Mouse (Mus musculus): ENCODE measurements around the gene Naa10. TPM values are rescaled to one million over a fixed set of nuclear protein-coding genes. Genes with fewer than 3 reads are reported as not detected.

Naa10 gene
- polyA plus RNA-seq, 1 experiment from 2014 or later, result 138 TPM

DNA sequence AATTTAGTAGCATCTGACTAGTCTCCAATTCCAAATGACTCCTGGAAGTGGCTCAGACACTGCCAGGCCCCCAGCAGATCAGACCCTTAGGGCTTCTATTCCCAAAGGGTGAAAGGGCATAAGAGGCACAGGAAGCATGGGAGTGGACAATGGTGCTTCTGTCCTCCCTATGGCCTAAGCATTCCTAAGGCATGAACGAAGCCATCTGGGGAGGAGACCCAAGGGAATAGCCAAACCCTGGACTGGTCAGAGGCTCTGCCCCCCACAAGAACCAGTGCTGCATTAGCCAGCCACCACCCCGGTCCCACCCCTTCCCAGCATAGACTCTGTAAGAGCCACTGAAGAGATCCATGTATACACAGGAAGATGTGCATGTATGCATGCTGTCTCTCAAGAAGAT, 45.9 kb downstream of the Naa10 start:
- Histone ChIP-seq H3K9me3 (no peaks in the 10 kb centered on the region), H3K9ac (no peak overlapping the region), H3K4me3 (no peak overlapping the region), H3K27ac (no peak overlapping the region), H3K4me2 (no peak overlapping the region), H3K4me1 (no peaks in the 10 kb centered on the region), H3K27me3 (peaks cover 13% of the 10 kb centered on the region; the same call in 1 of the 2 replicates), H3K36me3 (no peaks in the 10 kb centered on the region)
- no peak for ATAC-seq (ENCODE audit: borderline replicate concordance, extremely low read depth, low FRiP score, low TSS enrichment)
- 62% methylated on average over 2 of the region's 2 CpGs for WGBS

DNA sequence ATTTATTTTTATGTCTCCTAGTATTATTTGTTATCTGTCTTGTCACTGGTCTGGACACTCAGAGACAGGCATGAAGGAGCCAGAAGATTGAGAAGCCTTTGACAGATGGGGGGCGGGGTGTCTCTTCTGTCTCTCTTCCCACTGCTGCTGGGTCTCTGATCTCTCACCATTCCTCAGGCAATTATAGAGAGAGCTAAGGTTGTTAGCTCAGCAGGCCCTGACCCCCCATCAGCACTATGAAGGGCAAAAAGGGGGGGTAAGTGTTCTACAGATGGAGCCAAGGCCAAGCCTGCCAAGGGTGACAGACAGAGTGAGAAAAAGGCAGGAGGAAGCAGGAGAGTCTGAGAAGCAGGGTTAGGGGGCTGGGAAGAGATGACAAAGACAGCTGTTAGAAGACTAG, 49.8 kb downstream of the Naa10 start:
- 28% methylated on average over 1 of the region's 1 CpGs for WGBS
- Histone ChIP-seq H3K9ac (no peak overlapping the region), H3K4me2 (no peak overlapping the region), H3K36me3 (no peaks in the 10 kb centered on the region), H3K4me1 (no peaks in the 10 kb centered on the region), H3K27ac (no peak overlapping the region), H3K9me3 (no peaks in the 10 kb centered on the region), H3K4me3 (no peak overlapping the region), H3K27me3 (no peaks in the 10 kb centered on the region)
- no peak for ATAC-seq (ENCODE audit: borderline replicate concordance, extremely low read depth, low FRiP score, low TSS enrichment)

GRCm38 (mm10) chrX:73871474-73871873, 50.3 kb downstream of the Naa10 start:
- Histone ChIP-seq H3K9ac (no peak overlapping the region), H3K4me2 (no peak overlapping the region), H3K4me3 (no peak overlapping the region), H3K27ac (no peak overlapping the region), H3K36me3 (no peaks in the 10 kb centered on the region), H3K9me3 (no peaks in the 10 kb centered on the region), H3K27me3 (no peaks in the 10 kb centered on the region), H3K4me1 (no peaks in the 10 kb centered on the region)
- ATAC-seq (ENCODE audit: borderline replicate concordance, extremely low read depth, low FRiP score, low TSS enrichment), result no peak

- WGBS, result 16% methylated on average over 5 of the region's 5 CpGs
- Histone ChIP-seq H3K27ac (no peak overlapping the region), H3K4me1 (no peaks in the 10 kb centered on the region), H3K27me3 (no peaks in the 10 kb centered on the region), H3K4me3 (no peak overlapping the region), H3K4me2 (no peak overlapping the region), H3K36me3 (no peaks in the 10 kb centered on the region), H3K9ac (no peak overlapping the region), H3K9me3 (no peaks in the 10 kb centered on the region)
- ATAC-seq (ENCODE audit: borderline replicate concordance, extremely low read depth, low FRiP score, low TSS enrichment), result no peak
These were observed 52.4 kb downstream of the Naa10 start for GRCm38 (mm10) chrX:73869334-73869733.

DNA sequence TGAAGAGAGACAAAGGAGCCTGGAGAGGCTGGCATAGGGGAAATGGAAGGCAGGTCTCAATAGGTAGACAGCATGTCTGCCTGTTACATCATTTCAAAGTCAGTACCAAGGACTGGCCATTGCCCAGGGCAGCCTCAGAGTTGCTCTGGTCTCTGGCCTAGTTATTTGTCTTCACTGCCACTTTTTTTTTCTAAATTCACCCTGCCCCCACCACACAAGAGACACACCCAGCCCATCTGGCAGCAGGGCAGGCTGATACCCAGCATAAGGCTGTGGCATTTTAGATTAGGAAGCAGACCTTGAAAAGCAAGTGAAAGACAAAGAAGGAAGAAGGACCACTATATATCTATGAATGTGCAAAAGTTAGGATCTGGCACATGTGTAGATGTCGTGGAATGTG, 53.9 kb downstream of the Naa10 start:
- WGBS, result 47% methylated on average over 1 of the region's 1 CpGs
- H3K9me3 ChIP-seq, result no peaks in the 10 kb centered on the region
- no peaks in the 10 kb centered on the region for H3K27me3 ChIP-seq
- H3K4me1 ChIP-seq, result no peaks in the 10 kb centered on the region
- no peaks in the 10 kb centered on the region for H3K36me3 ChIP-seq
- no peak overlapping the region for H3K9ac ChIP-seq
- no peak overlapping the region for H3K4me3 ChIP-seq
- no peak for ATAC-seq (ENCODE audit: borderline replicate concordance, extremely low read depth, low FRiP score, low TSS enrichment)
- no peak overlapping the region for H3K27ac ChIP-seq
- H3K4me2 ChIP-seq, result no peak overlapping the region

DNA sequence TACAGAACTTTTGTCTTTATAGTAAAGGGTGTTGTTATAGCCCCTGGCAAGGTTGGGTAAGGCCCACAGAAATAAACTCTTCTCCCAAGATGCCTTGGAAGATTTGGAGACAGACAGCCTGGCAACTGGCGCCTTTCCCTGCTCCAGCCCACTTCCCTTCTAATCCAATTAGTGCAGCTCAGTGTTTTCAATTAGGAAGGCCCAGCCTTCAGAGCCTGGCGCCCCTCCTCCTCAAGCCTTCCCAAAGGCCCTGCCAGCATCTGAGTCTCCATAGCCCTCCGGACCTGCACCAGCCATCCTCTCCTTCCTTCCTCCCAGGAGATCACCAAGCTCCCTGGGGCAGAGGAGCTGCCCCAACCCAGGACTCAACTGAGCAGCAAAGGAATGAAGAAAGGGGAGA, 54.5 kb downstream of the Naa10 start:
- Histone ChIP-seq H3K36me3 (no peaks in the 10 kb centered on the region), H3K9ac (no peak overlapping the region), H3K4me1 (no peaks in the 10 kb centered on the region), H3K27me3 (no peaks in the 10 kb centered on the region), H3K27ac (no peak overlapping the region), H3K4me3 (no peak overlapping the region), H3K4me2 (no peak overlapping the region), H3K9me3 (no peaks in the 10 kb centered on the region)
- no peak for ATAC-seq (ENCODE audit: borderline replicate concordance, extremely low read depth, low FRiP score, low TSS enrichment)
- 26% methylated on average over 3 of the region's 3 CpGs for WGBS

Other genes with a start within 250 kb of the Naa10 start
- 6.2 and 6.6 TPM in 2 replicates for gene Slc6a8, start 248.8 kb downstream of the Naa10 start, polyA plus RNA-seq (2015; fragmentation: Nextera tagmentation; extraction: Ambion mirVana)
- 287 and 292 TPM in 2 replicates for gene Bcap31, start 205.8 kb downstream of the Naa10 start, polyA plus RNA-seq (2015; fragmentation: Nextera tagmentation; extraction: Ambion mirVana)
- 23.3 and 25.1 TPM in 2 replicates for gene Abcd1, start 205.3 kb downstream of the Naa10 start, polyA plus RNA-seq (2015; fragmentation: Nextera tagmentation; extraction: Ambion mirVana)
- gene Plxnb3, start 164.9 kb downstream of the Naa10 start, polyA plus RNA-seq (2015; fragmentation: Nextera tagmentation; extraction: Ambion mirVana), result 0.30 and 0.67 TPM in 2 replicates
- gene Srpk3, start 147.5 kb downstream of the Naa10 start, polyA plus RNA-seq (2015; fragmentation: Nextera tagmentation; extraction: Ambion mirVana), result 3.7 and 5.4 TPM in 2 replicates
- 225 and 230 TPM in 2 replicates for gene Idh3g, start 135.0 kb downstream of the Naa10 start, polyA plus RNA-seq (2015; fragmentation: Nextera tagmentation; extraction: Ambion mirVana)
- gene Ssr4, start 134.9 kb downstream of the Naa10 start, polyA plus RNA-seq (2015; fragmentation: Nextera tagmentation; extraction: Ambion mirVana), result 178 and 183 TPM in 2 replicates
- gene Pdzd4, start 97.0 kb downstream of the Naa10 start, polyA plus RNA-seq (2015; fragmentation: Nextera tagmentation; extraction: Ambion mirVana), result 0.47 and 0.67 TPM in 2 replicates
- gene Avpr2, start 29.8 kb downstream of the Naa10 start, polyA plus RNA-seq (2015; fragmentation: Nextera tagmentation; extraction: Ambion mirVana), result 0.13 and 0.14 TPM in 2 replicates
- gene L1cam, start 25.8 kb downstream of the Naa10 start, polyA plus RNA-seq (2015; fragmentation: Nextera tagmentation; extraction: Ambion mirVana), result 2.7 and 2.9 TPM in 2 replicates
- gene Arhgap4, start 74 bp downstream of the Naa10 start, polyA plus RNA-seq (2015; fragmentation: Nextera tagmentation; extraction: Ambion mirVana), result 2.0 and 4.3 TPM in 2 replicates
- gene Renbp, start 8.9 kb upstream of the Naa10 start, polyA plus RNA-seq (2015; fragmentation: Nextera tagmentation; extraction: Ambion mirVana), result 34.1 and 35.1 TPM in 2 replicates
- gene Hcfc1, start 44.4 kb upstream of the Naa10 start, polyA plus RNA-seq (2015; fragmentation: Nextera tagmentation; extraction: Ambion mirVana), result 52.9 and 56.8 TPM in 2 replicates
- 61.6 and 67.9 TPM in 2 replicates for gene Irak1, start 102.0 kb upstream of the Naa10 start, polyA plus RNA-seq (2015; fragmentation: Nextera tagmentation; extraction: Ambion mirVana)
- not detected in 2 replicates for gene Opn1mw, start 205.5 kb upstream of the Naa10 start, polyA plus RNA-seq (2015; fragmentation: Nextera tagmentation; extraction: Ambion mirVana)
- 13.1 and 15.1 TPM in 2 replicates for gene Mecp2, start 213.4 kb upstream of the Naa10 start, polyA plus RNA-seq (2015; fragmentation: Nextera tagmentation; extraction: Ambion mirVana)
- gene Tex28, start 245.9 kb upstream of the Naa10 start, polyA plus RNA-seq (2015; fragmentation: Nextera tagmentation; extraction: Ambion mirVana), result not detected in 2 replicates